Mouse (Mus musculus): ENCODE results near the gene Clcnkb. TPM values are rescaled to one million over a fixed set of nuclear protein-coding genes. Genes with fewer than 3 reads are reported as not detected.

Gene Clcnkb
- not detected for polyA plus RNA-seq (2014; fragmentation: Illumina TruSeq; extraction: RNeasy Lipid Tissue Mini Kit (QIAGEN cat#74804))

GRCm38 (mm10) chr4:141415924-141416323 is at the start of gene Clcnkb:
Gene Clcnkb (minus strand): TSS chr4:141416014.

GRCm38 (mm10) chr4:141444451-141445327 is 28.9 kb upstream of the Clcnkb start, which contains the start of gene Zbtb17:
Gene Zbtb17 (plus strand): TSS chr4:141444654.

GRCm38 (mm10) chr4:141435974-141436373 is 20.2 kb upstream of the Clcnkb start, which contains the start of gene Srarp:
Gene Srarp (minus strand): TSS chr4:141436105.

GRCm38 (mm10) chr4:141420192-141420829 is 4.5 kb upstream of the Clcnkb start, which contains the start of gene Hspb7:
Gene Hspb7 (plus strand): TSS chr4:141420779.

GRCm38 (mm10) chr4:141398545-141398944 is 17.3 kb downstream of the Clcnkb start, which contains the start of gene Clcnka:
Gene Clcnka (minus strand): TSS chr4:141398724.

GRCm38 (mm10) chr4:141367997-141368791 is 47.6 kb downstream of the Clcnkb start, which contains the start of gene Fam131c:
Gene Fam131c (plus strand): TSS chr4:141368220.

Other genes with a start within 250 kb of the Clcnkb start
- gene Rsg1, start 202.1 kb downstream of the Clcnkb start, polyA plus RNA-seq (2014; fragmentation: Illumina TruSeq; extraction: RNeasy Lipid Tissue Mini Kit (QIAGEN cat#74804)) = not detected
- 0.11 TPM for gene Arhgef19, start 176.5 kb downstream of the Clcnkb start, polyA plus RNA-seq (2014; fragmentation: Illumina TruSeq; extraction: RNeasy Lipid Tissue Mini Kit (QIAGEN cat#74804))
- not detected for gene Epha2, start 114.8 kb downstream of the Clcnkb start, polyA plus RNA-seq (2014; fragmentation: Illumina TruSeq; extraction: RNeasy Lipid Tissue Mini Kit (QIAGEN cat#74804))
- not detected for gene Fam131c, start 47.8 kb downstream of the Clcnkb start, polyA plus RNA-seq (2014; fragmentation: Illumina TruSeq; extraction: RNeasy Lipid Tissue Mini Kit (QIAGEN cat#74804))
- not detected for gene Clcnka, start 17.3 kb downstream of the Clcnkb start, polyA plus RNA-seq (2014; fragmentation: Illumina TruSeq; extraction: RNeasy Lipid Tissue Mini Kit (QIAGEN cat#74804))
- gene Hspb7, start 4.8 kb upstream of the Clcnkb start, polyA plus RNA-seq (2014; fragmentation: Illumina TruSeq; extraction: RNeasy Lipid Tissue Mini Kit (QIAGEN cat#74804)) = 0.57 TPM
- gene Srarp, start 20.1 kb upstream of the Clcnkb start, polyA plus RNA-seq (2014; fragmentation: Illumina TruSeq; extraction: RNeasy Lipid Tissue Mini Kit (QIAGEN cat#74804)) = not detected
- not detected for gene Zbtb17, start 28.6 kb upstream of the Clcnkb start, polyA plus RNA-seq (2014; fragmentation: Illumina TruSeq; extraction: RNeasy Lipid Tissue Mini Kit (QIAGEN cat#74804))
- gene Spen, start 122.6 kb upstream of the Clcnkb start, polyA plus RNA-seq (2014; fragmentation: Illumina TruSeq; extraction: RNeasy Lipid Tissue Mini Kit (QIAGEN cat#74804)) = 10.1 TPM
- 17.2 TPM for gene Fblim1, start 190.1 kb upstream of the Clcnkb start, polyA plus RNA-seq (2014; fragmentation: Illumina TruSeq; extraction: RNeasy Lipid Tissue Mini Kit (QIAGEN cat#74804))
- not detected for gene Tmem82, start 202.6 kb upstream of the Clcnkb start, polyA plus RNA-seq (2014; fragmentation: Illumina TruSeq; extraction: RNeasy Lipid Tissue Mini Kit (QIAGEN cat#74804))
- not detected for gene Slc25a34, start 207.8 kb upstream of the Clcnkb start, polyA plus RNA-seq (2014; fragmentation: Illumina TruSeq; extraction: RNeasy Lipid Tissue Mini Kit (QIAGEN cat#74804))
- gene Plekhm2, start 248.9 kb upstream of the Clcnkb start, polyA plus RNA-seq (2014; fragmentation: Illumina TruSeq; extraction: RNeasy Lipid Tissue Mini Kit (QIAGEN cat#74804)) = 1.4 TPM

Measured in ovary, adult 10 weeks (tissue).